Mouse (Mus musculus): Measurements from ENCODE around the gene Vps26a.

Gene Vps26a

DNA sequence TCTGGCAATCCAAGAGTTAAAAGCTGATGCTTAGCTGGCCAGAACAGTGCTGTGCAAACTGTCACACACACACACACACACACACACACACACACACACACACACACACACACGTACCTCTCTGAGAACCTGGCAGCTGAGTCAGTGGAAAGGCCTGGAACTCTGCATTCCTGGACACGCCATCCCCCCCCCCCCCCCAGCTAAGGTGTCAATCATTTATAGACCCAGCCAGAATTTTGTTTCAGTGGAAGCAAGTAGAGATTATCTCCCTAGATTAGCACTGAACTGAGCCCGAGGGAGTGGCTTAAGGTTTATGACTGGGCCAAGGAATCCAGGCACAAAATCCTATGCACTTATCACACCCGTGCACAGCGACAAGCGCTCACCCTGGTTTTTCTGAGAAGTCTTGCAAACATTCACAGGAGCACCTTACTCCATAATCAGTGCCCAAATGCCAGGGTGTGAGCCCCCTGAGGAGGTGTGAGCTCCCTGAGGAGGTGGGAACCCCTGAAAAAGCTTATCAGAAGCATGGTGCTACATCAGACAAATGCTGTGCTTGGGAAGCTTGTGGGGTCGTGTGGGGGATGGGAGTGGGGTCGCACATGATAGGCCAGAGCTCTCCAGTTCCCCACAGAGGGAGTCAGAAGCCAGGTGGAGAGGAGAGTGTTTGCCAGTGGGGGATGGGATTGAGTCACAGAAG, 73.5 kb downstream of the Vps26a start:
- no peak for DNase-seq

DNA sequence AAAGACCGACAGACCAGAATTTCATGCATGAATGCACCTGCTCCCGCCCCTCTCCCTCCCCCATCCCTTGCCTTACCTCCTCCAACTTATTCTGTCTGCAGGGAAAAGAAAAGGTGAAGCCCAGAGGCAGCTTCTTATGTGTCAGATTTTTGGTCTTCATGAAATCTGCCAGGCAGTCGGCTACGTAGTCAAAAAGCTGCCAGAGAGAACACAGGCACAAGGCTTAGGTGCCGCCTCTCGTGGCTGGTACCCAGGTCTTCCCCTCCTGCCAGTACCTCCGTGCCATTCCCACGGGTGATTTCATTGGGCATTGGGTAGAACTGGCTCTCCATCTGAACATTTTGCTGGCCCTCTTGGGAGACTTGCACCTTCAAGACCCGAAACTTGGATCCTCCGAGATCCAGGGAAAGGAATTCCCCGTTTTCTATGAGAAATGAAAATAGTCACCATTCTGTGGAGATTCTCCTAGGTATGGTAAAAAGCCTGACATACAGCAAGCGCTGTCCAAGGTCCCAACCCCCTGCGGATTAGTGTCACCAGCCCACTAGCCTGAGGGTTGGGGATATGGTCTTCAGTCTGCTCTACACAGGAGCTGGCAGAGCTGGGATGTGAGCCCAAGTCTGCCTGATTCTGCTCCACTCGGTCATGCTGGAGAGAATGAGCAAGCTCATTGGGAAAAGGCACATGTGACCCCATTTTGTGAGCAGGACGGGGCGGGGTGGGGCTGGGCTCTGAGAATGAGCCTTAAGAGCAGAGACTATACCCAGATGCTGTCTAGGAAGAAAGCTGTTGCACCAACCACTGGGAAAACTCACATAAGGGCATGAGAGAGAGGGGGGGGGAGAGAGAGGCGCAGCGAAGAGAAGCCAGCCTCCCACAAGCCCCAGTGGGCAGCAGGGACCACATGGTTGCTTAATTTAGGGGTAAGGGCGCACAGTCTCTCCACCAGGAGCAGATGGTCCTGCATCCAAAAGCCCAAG, 74.9 kb downstream of the Vps26a start:
- DNase-seq, result peak; percentile 26

DNA sequence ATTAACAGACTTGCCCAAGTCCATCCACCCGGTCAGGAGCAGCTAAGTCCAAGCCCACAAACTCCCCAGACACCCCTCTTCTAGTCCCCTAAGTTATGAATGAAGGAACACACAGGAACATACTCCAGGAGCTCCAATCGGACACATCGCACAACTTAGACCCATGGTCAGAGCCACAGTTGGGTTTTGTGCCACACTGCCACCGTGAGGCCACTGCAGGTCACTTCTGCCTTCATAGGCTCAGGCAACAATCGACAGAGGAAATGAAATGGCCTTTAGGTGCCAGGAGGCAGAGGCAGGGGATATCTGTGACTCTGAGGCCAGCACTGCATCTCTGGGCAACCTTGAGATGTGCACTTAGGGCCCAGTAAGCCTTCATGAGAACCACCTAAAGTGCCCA, 75.7 kb downstream of the Vps26a start:
- DNase-seq, result peak; percentile 72

Data from right cerebral cortex, postnatal 14 days (tissue).